Mouse (Mus musculus): ENCODE measurements at regions not wholly inside any gene's neighbourhood (a gene's known extent, or its start where the extent isn't known, plus 50 kb on each side); places are given as distances from the start of the nearest gene placed in this dataset.

DNA sequence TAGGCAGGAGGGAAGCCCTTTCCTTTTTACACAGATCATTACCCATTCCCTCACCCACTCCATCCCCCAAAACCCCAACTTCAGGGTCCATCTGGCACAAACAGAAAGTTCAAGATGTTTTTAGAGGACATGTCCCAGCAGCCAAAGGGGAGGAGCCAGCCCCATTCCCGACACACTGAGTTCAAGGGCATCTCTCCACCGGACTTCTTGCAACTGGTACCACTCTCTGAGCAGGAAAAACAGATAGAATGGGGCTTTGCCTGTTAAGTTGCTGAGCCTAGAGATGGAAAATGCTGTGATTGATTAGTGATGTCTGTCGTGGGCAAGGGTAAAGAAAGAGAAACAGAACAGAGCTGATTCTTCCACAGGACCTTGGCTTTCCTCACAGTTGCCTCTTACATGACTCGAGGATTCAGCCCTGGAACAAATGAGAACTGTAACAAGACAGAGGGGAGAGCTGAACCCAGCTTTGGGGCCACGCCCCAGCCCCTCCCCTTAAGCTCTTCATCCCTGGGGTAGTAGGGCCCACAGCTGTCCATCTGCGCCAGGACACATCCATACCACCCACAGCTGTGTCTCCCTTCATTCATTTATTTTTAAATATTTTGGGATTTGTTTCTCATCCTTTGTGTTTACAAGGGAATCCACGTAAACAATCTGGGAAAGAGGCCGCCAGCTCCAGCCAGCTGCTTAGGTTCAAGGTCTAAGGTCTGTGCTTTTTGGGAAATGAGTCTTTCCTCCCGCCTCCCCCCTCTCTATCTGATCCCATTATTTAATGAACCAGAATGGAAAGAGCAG lies 58.7 kb upstream of the Col13a1 start:
- TF ChIP-seq CTCF (IDR thresholded peaks at IDR 0.05; ENCODE audit: low read depth), result no peak
- TF ChIP-seq EP300 (IDR thresholded peaks at IDR 0.05; ENCODE audit: low read depth), result no peak

Data from liver, postnatal 0 days (tissue).